Mouse (Mus musculus) ES-Bruce4 (cell line): ENCODE measurements around the gene Rasgef1c.

Experiments
- CTCF ChIP-seq: IDR thresholded peaks from one replicate; pipeline ENCODE4 v1.8.1; 2011; ENCODE audit warnings: low read depth, low read length
- EP300 ChIP-seq: IDR thresholded peaks from 2 replicates; pipeline ENCODE4 v1.6.1; 2011; ENCODE audit warnings: low read depth, low read length; ENCODE audit not compliant: insufficient read depth
- POLR2A ChIP-seq: IDR thresholded peaks from one replicate; pipeline ENCODE4 v1.8.1; 2011; ENCODE audit warnings: low read length; ENCODE audit not compliant: insufficient read depth

DNA sequence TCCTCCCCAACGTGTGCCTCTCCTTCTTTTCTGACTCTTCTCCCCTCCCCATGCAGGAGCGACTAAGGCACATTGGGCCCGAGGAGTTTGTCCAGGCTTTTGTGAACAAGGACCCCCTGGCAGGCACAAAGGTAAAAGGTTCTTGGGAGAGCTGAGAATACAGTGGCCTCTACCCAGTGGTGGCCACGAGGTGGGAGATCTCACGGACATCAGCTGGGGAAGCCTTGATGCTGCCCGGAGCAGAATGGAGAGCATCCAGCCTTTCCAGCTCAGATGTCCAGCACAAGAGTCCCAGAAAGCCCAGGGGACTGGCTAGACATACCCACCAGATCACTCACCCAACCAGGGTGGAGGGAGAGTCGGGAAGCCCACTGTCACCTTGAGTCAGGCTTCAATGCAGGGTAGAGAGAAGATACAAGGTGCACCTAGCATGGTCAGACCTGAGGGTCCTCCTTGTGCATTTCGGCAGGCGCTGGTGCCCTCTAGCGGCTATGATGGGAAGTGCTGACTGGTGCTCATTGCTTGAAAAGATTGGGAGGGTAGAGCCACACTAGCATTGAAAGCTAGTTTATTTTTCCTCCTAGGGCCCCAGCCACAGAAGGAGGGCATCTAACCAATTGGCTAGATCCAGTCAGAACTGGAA, 59.6 kb downstream of the Rasgef1c start:
- TF ChIP-seq EP300 (no peak), CTCF (peak; percentile 97), POLR2A (no peak)
